Mouse (Mus musculus) olfactory bulb, adult 2 months (tissue): Measurements from ENCODE around the gene Hspb6.

Experiments
- CTCF ChIP-seq: fragments of 200-500 bp; IDR thresholded peaks from 2 replicates; pipeline ENCODE4 v1.5.1; 2012; ENCODE audit warnings: low read depth, mild to moderate bottlenecking, low read length, moderate library complexity; ENCODE audit not compliant: insufficient read depth
- POLR2A ChIP-seq: fragments of 200-500 bp; IDR thresholded peaks from 2 replicates; pipeline ENCODE4 v1.6.1; 2012; ENCODE audit warnings: mild to moderate bottlenecking, low read depth, low read length, moderate library complexity; ENCODE audit not compliant: insufficient read depth

DNA sequence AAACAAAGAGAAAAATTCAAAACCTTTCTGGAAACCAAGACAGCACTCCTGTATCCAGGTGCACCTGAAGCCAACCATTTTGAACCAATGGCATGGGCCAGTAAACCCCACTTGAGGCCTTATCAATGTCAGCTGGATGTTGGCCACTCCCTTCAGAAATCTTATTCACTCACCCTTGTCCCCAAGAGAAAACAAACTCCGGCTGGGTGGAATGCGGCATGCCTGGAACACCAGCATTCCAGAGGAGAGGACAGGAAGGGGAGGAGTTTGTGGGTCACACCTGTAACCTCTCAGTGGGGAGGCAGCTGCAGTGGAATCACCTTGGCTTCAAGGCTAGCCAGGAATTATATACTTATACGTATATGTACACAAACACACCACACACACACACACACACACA, 50.6 kb downstream of the Hspb6 start:
- TF ChIP-seq CTCF (no peak), POLR2A (no peak)
